Mouse (Mus musculus): ENCODE measurements at regions not wholly inside any gene's neighbourhood (a gene's known extent, or its start where the extent isn't known, plus 50 kb on each side); places are given as distances from the start of the nearest gene placed in this dataset.

- peak in 1 of 2 experiments; percentile 51 for DNase-seq
Observed at GRCm38 (mm10) chr9:23025247-23025646, 197.6 kb upstream of the Bmper start.

GRCm38 (mm10) chr9:23027377-23028313 is 195.2 kb upstream of the Bmper start:
- peak; percentile 47 to 65 for DNase-seq

- DNase-seq, result no peak
Observed at GRCm38 (mm10) chr9:23029421-23029820, 193.5 kb upstream of the Bmper start.

DNA sequence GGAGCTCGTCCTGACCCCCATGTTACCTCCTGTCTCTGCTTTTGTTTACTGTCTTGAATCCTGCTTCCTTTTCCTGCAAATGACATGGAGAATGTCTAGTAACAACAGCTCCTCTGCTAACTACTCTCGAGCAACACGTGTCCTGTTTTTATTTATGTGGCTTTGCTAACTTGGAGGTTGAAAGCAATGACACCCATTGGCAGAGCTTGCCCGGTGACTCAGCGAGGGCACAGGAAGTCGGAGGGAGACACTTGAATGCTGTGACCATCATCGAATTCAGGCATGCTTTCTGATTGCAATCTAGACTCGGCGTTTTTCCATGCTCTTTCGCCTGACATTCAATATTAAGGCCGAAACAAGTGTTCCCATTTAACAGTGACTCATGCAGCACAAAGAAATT is 192.7 kb upstream of the Bmper start:
- DNase-seq, result peak in 1 of 2 experiments; percentile 48

DNA sequence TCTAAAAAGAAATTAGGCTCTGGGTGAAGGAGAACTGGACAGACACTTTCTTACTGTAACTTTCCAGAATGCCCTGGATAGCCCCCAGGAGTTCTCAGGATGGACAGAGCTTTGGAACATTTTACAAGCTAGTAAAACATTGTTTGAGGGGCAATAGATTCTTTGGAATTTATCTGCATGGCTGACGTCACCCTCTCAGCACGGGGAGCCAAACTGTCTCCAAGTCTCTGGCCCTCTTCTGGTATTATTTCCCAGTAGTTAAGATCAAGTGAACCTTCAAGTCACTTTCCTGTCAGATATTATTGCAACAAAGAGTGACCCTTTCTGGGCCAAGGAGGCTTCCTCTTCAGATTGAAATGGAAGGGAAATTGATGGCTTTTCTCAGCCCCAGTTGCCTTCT is 192.3 kb upstream of the Bmper start:
- DNase-seq, result peak in 1 of 2 experiments; percentile 37

GRCm38 (mm10) chr9:23031916-23032315 is 191.0 kb upstream of the Bmper start:
- no peak for DNase-seq

GRCm38 (mm10) chr9:23035306-23035705 is 187.6 kb upstream of the Bmper start:
- no peak for DNase-seq

DNA sequence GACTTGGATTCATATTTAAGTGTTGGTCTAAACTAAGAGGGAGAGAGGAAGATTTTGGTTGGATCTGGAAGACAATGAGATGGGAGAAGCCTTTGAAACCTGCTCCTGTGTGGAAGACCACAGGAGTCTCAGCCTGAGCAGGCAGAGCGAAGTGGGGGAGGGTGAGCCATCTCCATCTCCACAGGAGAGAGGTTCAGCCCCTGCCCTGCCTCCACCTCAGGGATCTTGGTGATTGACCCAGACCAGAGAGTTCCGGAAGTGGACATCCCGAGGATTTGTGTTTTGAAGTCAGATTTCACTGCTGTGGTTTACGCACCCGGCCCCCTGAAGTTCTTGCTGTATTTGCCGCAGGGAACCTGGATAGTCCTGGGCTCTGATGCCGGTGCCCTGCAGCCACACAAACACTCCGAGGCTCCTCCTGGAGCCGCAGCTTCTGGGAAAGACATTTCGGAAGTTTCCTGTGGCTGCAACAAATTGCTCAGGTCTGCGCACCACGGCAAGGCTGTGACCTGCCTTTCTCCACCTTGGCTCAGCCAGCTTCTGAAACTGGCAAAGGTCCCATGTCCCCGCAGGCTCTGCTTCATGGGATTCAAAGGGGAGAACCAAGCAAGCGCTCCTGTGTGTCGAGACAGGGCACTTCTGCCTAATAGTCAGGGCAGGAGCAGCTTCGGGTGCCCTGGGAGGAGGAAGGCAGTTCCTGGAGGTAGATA is 186.8 kb upstream of the Bmper start:
- DNase-seq, result no peak

DNA sequence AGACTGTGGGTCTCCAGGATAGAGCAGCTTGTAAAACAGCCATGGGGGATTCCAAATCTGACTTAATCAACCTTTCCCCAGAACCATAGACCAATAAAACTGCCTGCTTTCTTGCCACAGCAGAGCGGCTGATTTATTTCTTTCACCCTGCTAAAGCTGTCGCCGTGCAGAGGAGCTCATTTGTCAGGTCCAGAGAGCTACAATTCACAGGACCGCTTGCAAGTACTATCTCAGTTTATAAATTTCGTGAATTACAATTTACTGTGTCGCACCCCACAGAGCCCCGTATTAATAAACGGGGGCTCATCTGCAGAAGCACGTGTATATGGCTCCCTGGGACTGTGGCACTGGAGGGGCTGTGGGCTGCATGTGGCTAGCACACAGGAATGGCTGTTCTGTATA is 185.4 kb upstream of the Bmper start:
- no peak for DNase-seq

DNA sequence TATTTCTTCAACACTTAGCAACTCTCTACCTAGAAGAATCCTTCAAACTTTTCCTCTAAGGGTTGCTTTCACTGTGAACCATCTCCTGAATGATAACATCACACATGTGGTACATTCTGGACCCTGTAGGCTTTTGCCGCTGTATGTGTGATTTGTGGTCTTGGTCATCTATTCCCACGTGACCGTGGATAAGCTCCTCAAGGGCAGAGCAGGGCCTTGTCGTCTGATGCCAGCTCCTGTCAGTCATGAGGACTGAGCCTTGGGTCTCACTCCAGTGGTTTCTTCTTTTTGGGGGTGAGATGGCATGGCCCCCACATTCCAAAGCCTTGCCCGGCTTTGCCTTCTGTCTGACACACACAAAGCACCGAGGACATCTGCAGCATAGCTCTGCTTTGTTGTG is 183.3 kb upstream of the Bmper start:
- DNase-seq, result no peak

GRCm38 (mm10) chr9:23041025-23041424 is 181.9 kb upstream of the Bmper start:
- peak in 1 of 2 experiments; percentile 37 for DNase-seq

DNA sequence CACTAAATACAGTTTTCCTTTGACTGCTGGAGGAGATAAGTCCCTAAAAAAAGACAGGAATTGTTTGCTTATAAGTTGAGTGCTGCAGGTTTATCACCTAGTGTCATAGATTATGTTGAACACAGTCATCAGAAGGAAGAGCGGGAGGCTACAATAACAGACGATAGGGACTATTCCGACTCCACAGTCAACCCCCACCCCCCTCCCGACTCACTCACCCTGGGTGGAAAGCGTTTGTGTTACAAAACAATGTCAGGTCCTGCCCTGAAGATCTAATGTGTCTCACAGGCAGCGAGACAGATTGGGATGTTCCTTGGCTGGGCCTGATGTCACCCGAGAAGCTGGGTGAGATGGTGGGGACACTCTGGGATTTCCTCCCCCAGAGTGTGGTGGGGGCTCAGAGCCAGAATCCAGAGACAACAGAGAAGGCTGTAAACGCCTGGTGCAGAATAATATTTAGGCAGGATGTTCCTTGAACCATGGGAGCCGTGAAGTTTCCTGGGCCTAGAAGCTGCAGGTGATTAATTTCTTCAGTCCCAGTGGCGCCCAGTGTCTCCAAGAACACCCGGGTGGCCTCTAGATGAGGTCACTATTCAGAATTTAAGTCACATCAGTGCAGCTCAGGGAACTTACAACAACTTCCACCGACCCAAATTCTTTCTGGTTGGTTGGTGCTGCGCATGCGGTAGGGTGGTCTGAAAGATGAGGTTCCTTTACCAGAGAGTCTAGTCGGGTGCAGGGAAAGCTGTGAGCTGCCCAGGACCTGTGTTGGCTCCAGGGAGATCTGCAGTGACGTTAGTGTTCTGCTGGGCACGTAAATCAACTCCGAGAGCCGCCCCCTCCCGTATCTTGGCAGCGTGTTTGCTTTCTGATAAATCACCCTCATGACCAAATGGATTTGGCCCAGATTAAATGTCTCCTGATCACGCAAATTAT is 181.1 kb upstream of the Bmper start:
- peak in 1 of 2 experiments; percentile 45 for DNase-seq

DNA sequence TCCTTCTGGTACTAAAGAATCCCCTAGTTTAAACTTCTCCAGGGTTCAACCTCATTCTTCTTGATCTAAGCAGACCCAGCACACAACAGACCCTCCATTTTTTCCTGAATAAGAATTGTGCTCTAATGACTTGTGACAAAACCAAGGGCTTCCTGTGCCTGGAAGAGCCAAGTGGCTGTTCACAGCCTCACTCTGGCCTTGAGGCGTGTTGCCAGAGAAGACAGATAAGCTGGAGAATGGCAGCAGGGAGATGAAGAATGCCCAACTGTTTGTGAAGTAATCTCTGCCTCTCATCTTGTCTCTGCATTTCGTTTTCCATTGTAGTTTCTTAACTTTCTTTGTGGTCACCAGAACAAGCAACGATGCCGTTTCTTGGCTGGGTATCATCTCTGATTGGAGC is 179.9 kb upstream of the Bmper start:
- DNase-seq, result no peak

- no peak for DNase-seq
Observed at GRCm38 (mm10) chr9:23045486-23045885, 177.4 kb upstream of the Bmper start.

DNA sequence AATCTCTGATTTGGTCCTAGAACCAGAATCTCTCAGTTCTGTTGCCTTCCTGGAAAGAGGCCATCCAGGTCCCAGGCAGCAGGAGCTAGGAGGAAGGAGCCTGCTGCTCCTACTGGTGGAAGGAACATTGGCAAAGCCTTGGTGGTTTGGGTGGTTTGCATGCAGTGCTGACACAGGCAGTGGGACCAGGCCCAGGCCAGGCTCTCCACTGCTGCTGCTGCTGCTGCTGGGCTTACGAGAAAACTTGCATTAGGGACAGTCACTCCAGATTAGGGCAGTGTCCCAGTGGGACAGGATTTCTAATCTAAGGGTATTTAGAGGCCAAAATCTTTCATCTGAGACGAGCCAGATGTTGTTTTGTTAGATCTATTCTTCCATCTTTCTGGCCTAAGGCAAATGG is 172.1 kb upstream of the Bmper start:
- DNase-seq, result no peak

- no peak for DNase-seq
Observed at GRCm38 (mm10) chr9:23059526-23059925, 163.3 kb upstream of the Bmper start.

- DNase-seq, result no peak
Observed at GRCm38 (mm10) chr9:23060526-23060925, 162.3 kb upstream of the Bmper start.

DNA sequence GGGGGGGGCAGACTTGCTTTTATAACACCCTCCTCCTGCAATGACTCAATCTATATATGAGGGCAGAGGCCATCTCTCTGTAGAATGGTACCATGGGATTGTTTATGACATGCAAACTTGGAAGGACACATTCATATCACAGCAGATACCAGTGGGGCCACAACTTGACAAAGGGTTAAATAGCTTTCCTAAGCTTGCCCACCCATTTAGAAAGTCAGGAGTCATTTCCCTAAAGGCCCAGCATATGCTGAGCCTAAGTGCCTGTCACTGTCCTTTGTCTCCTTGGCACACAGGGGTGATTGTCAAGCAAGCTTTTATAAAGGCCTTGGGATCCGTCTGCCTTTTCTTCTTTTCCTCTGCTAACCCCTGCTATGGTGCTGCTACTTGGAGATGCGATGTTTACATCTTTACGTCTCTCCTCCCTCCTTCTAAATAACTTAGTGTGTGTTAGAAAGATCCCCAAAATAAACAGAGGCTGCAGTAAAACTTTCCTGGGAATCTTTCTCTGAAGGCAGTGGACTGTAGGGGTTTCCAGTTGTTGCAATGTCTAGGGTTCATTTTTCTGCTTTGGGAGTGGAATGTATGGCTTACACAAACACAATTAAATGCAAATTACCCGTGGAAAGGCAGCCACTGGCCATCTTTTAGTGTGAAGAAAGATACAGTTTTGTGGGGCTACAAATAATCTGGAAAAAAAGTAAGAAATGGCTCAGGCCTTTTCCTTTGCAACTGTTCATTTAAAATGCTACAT is 161.5 kb upstream of the Bmper start:
- DNase-seq, result no peak

DNA sequence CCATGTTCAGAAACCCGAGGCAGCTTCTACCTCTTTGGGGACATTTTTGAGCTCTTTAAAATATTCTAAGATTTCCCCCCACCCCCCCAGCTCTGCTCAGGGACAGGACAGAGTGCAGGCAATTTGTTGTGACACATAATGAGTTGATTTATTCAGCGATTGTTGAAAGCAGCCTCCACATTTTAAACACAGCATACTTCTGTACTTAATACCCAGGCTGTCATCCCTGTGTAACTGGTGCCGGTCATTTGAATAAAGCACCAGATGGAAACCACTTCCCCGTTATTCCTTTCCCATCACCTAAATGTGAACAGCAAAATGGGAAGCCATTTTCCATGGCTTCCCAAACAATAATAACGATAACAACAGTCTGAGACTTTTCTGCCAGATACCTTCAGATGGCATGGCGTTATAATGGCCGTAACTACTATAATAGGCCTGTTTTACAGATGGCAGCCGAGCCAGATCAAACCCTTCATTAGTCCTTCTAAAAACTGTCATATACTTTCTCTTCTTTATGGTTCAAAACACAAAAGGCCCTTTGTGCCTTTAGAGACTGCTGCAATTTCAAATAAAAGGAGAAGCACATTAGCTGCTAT is 160.7 kb upstream of the Bmper start:
- no peak for DNase-seq

- no peak for DNase-seq
Observed at GRCm38 (mm10) chr9:23062656-23063444, 160.0 kb upstream of the Bmper start.

DNA sequence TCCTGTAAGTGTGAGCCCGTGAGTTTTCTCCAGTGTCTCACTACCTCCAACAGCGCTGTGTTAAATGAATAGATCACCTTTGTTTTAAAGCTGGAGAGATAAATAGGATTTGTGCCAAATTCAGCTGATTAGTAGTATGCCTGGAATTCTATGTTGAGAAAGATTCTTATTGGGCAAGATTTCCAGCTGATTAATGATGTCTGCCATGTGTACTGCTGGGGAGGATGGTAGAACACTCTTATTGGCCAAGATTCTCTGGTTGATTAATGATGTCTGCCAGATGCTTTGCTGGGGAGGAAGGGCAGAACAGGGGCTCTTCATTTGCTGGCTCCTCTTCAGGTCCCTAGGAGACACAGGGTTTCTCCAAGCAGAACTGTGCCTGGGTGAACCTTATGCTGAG is 158.9 kb upstream of the Bmper start:
- peak in 1 of 2 experiments; percentile 28 for DNase-seq
